Mouse (Mus musculus): ENCODE data around the gene Gjd3.

Gjd3 gene

GRCm38 (mm10) chr11:98961051-98961592 is 21.7 kb downstream of the Gjd3 start:
- DNase-seq: peak; percentile 68

DNA sequence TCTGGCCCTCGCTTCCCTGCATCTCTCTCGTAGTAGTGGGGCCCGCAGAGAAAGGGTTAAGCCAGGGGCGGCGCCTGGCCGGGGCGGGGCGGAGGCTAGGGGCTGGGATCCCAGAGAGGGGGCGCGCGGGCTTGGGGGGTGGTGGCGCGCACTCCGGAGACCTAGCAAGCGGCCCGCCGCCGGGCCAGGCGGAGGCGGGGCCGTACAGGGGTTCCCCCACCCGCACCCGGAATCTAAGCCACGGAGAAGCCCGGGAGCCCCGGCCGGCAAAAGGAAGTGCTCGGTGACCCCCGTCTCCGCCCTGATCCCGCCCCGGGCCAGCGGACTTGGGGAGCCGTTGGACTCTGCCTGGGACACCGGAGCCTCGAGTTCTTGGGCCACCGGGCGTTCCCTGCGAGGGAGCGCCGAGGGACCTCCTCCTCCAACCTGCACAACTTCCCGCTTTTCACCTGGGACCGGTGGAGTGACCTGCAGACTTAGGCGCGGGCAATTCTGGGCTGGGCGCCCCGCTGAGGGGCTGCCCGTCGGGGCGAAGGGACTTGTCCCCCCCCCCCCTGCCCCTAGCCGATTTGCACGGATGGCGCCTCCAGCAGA is 22.4 kb downstream of the Gjd3 start:
- DNase-seq: peak; percentile 65

DNA sequence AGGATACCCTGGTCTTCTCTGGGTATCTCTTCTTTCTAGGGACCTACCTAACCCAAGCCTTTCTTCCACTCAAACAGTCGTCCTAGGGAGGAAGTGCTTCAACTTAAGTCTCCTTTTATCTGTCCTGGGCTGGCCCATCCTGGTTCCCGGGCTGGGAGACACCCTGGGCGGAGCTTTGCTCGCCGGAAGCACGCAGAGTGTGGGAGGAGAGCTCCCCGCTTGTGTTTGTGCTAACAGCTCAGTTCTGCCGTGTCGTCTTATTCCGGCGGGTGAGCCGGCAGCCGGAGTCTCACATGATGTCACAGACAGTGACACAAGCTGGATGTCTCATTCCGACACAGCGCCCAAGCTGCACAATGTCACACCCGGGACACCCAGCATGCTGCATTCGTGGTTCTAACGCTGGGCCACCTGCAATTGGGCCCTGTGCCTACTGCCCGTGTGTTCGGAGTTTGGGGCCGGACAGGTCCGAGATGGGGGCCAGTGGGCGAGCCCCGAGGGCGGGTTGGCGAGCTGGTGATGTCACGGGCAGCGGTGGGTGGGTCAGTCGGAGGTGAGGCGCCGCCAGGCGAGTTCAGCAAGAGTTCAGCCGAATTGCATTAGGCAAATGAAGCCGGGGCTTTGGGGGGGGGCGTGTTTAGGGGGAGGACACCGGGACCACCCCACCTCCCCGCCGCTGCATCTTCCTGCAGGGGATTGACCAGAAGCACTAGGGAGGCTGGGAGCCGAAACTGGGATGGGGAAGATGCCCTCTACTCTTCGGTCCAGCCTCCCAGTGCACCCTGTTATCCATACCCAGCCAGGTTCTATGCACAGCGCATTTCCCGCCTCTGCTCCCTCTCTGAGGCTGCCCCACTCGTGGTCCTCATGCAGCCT is 23.1 kb downstream of the Gjd3 start:
- peak; percentile 89 for DNase-seq

GRCm38 (mm10) chr11:98956340-98956739 is 26.5 kb downstream of the Gjd3 start:
- no peak for DNase-seq

DNA sequence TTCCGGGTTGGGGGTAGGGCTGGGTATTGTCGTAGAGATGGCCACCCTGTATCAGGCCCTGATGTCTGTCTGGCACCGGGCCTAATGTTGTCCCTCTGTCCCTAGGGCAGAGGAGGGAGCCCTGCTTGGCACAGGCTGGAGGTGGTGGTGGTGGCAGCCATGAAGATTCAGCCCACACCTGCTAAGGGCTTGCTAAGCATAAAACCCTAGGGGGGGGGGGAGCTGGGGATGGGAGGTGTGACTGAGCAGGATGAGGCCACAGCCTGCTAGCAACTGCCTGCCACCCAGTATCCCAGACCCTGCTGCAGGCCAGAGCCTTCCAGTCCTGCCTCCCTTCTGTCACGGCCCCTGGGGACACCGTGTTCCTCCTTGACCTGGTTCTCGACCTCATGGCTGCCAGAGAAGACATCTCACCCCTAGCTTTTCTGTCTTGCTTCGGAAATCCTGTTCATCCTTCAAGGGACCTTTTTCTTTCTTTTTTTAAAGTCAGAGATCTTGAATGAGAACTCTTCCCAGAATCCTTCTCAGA is 27.0 kb downstream of the Gjd3 start:
- no peak for DNase-seq

- no peak for DNase-seq
Observed at GRCm38 (mm10) chr11:98954801-98955706, 27.8 kb downstream of the Gjd3 start.

DNA sequence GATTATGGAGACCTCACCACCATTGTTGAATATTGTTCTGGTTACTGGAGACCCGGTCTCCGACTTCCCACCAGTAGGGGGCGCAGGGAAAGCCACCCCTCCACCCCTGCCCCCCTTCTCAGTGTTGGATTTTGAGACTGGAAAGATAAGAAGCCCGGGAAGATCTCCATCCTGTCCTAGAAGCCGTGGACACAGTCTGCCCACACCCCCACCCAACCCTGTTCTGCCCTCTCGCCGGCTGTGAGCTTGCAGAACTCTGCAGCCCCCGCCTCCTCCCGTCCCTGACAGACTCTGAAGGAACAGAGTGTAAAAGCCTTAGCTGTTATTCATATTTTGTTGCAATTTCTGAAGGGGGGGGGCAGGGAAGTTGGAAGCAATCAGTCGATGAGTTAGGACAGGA is 28.4 kb downstream of the Gjd3 start:
- peak; percentile 68 for DNase-seq

DNA sequence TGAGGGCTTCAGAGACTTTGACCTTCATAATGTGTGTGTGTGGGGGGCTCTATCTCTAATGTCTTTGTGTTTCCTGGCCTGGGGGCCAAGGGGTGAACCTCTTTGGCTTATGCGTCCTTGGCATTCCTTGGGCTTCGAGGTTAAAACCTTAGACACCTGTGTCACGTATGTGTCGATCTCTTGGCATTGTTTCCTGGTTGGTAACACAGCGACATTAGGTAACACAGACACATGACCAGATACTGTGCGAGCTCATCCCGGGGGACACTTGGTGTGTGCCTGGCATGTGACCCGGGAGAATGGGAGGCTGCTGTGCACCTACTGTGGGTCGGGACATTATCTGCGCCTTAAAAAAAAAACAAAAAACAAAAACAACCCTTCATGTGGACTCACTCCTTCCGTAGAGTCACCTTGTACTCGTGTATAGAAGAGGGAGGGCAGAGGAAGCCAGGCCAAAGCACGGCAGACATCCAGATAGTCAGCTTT is 28.9 kb downstream of the Gjd3 start:
- no peak for DNase-seq

DNA sequence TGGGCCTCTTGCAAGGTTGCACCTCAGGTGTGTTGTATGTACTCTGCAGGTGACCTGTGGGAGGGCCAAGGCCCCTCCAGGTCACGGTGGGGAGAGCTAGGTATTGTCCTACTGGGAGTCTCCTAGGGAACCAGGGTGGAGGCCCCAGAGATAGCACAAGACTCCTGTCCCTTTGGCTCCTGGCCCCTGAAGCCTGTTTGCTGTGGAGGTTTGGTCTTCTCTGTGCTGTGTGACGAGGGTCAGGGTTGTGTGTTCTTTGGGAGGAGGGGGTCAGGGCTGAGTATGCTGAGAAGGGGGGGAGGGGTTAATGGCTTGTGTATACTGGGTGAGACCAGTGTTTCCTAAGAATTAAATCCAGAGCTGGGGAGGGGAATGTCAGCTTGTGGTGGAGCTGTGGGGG is 29.5 kb downstream of the Gjd3 start:
- no peak for DNase-seq

DNA sequence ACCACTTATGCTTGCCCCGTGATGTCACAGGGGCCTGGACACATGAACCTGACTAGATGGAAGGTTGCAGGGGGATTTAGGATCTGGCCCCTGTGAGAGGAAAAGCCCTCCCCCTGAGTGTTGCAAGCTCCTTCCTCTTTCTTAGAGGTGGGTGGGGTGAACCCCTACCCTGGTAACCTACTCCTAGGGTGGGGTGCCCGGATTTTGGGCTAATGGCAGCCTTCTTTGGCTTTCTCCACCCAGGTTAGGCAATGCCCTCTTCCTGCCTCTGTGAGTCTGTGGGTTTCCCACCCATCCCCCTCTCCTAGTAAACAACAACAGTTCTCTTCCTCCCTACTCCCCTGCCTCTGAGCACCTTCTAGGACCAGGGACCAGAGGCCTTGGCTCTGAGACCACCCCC is 30.1 kb downstream of the Gjd3 start:
- DNase-seq: no peak

DNA sequence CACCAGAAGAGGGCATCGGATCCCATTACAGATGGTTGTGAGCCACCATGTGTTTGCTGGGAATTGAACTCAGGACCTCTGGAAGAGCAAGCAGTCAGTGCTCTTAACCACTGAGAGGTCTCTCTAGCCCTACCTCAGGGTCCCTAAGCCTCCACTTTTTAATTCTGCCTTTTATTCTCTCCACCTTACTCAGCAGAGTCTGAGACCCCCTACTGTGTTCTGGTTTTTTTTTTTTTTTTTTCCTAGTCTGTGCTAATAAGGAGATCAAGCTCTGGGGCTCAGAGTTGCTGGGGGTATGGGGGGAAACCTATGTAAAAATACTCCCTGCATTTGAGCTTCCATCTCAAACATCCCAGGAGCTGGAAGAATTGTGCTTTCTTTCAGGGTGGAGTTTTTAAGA is 30.7 kb downstream of the Gjd3 start:
- DNase-seq: no peak

DNA sequence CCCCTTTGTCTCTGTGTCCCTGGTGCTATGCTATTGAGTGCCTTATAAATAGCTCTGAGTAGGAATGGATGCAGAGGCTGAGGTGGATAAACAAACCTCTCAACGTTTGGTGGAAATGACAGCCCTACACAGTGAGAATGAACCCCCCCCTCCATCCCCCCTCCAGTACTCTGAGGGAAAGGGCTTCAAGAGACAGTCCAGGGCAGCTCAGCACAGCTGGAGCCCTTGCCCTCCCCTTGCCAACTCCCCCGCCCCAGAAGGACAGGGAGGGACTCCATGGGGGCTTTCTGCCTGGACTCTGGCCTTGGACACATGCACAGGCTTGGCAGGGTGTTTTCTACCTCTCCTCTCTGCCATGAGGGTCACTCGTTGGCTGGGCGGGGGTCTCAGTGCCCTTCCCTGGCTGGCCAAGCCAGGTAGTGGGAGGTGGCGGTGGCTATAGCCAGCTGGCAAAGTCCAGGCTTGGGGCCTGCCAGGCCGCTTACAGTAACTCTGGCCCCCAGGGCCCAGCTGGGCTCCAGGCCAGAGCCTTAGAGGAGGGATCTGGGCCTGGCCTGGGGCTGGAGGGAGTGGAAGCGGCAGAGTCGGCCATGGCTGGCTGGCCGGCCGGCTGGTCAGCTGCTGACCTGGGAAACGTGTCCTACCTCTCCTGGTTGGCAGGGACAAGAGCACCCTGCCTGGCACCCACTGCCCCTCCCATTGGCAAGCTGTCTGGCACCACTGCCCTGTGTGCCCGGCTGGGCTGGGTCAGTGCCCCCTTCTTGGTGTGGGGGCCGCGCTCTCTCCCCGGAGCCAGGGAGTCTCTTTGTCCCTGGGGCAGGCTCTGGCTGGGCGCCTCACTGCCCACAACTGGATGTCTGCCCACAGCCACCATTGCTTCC is 31.6 kb downstream of the Gjd3 start:
- DNase-seq: peak; percentile 97

- no peak for DNase-seq
Observed at GRCm38 (mm10) chr11:98950484-98950883, 32.3 kb downstream of the Gjd3 start.

GRCm38 (mm10) chr11:98949958-98950460 is 32.8 kb downstream of the Gjd3 start:
- DNase-seq: peak; percentile 81

DNA sequence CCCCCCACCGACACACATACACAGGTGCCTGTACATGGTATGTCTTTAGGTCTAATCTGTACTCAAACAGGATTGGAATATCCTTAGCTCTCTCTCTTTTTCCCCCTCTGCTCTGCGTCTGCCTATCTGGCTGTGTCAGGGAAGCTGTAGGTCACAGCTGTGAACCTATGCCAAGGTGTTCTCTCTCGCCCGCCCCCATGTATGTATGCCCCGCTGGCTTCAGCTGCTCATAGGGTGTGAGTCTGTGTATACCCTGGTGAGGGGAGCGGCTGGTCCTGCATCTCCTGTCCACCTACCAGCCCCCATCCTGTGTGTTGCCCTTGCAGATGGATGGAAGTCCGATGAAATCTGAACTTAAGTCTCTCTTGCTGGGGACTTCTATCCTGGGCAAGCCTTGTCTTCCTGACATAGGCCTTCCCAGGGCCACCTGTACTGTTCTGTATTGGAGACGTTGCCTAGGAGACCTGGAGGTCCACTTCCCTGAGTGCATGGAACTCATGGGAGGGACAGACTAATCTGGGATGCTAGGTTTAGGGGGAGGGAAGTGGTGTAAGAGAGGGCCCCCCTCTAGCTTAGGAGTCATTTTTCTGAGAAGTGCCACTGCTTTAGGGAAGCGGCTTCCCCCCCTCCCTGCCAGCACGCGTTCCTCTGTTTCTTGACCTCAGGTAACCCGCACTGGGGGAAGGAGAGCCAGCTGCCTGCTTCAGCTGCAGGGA is 33.4 kb downstream of the Gjd3 start:
- no peak for DNase-seq

DNA sequence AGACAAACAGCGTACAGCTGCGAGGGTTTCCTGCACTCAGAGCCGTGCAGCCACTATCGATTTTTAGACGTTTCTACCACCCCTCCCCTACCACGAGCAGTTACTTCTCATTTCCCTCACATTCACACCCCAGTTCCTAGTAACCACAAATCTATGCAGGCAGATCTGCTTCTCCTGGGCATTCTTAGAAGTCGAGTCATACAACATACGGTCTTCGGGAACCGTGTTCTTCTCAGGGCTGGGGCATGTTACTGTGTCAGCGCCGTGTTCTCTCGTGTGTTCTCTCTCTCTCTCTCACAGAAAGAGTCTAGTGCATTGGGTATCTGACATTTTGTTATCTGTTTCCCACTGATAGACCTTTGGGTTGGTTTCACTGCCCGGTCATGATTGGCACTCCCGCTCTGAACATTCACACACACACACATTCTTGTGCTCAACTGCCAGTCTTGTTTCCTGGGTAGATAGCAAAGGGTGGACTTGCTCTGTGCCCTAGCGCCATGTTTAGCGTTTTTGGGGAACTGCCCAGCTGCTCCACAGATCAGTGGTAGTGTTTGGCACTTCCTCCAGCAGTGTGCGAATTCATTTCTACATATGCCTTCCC is 34.7 kb downstream of the Gjd3 start:
- no peak for DNase-seq

GRCm38 (mm10) chr11:98945605-98945977 is 37.2 kb downstream of the Gjd3 start:
- peak; percentile 97 for DNase-seq

GRCm38 (mm10) chr11:98944897-98945604 is 37.8 kb downstream of the Gjd3 start:
- no peak for DNase-seq

DNA sequence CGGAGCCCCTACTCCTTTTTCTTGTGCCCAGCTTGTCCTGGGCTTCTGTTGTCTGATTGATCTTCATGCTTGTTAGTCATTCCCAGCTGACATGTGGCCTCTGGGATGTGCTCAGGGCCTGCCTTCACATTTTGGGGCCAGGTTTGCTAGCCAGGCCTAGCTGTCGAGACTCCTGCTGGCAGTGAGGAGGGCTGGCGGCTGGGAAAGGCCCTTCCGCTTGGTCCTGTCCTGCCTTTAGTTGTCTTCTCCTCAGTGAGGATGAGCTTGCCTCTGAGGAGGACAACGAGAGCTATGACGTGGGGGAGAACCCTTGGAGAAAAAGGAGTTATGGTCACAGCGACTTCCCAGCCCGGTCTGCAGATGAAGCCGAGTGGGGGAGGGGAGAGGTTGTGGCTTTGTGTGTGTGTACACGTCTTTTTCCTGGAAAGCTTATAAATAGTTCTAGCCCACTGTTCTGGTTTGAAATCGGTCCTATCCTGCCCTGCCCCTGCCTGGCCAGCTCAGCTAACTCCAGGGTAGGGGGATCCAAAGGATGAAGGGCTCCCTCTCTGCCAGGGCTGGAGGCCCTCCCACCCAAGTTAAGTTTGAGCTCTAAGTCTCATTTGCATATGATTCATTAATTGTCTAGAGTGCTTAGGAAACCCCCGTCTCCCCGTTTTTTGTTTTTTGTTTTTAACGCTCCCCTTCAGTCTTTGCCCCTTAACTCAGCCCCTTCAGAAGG is 38.9 kb downstream of the Gjd3 start:
- DNase-seq: no peak

All from kidney, adult 9 months (tissue).